Mouse (Mus musculus) hindbrain, postnatal 0 days (tissue): ENCODE results near the gene Lyve1. TPM values are rescaled to one million over a fixed set of nuclear protein-coding genes. Genes with fewer than 3 reads are reported as not detected.
A peak's percentile ranks its signal among the peaks of the same experiment; 100 is the strongest.

ENCODE experiments used
- ATAC-seq: fragments of 200-750 bp; cut with Nextera tagmentation; 2 replicates; pipeline ENCODE4 v1.8.0; 2017; ENCODE audit warnings: mild to moderate bottlenecking, moderate TSS enrichment, moderate library complexity
- DNase-seq: peaks from one replicate; pipeline ENCODE4 v3.0.0-alpha.2; 2015; ENCODE audit warnings: low spot score
- H3K27ac ChIP-seq: fragments of 300-500 bp; sonication (generic); 2 replicates; pipeline ENCODE4 v1.5.1; 2014; ENCODE audit warnings: mild to moderate bottlenecking
- H3K27me3 ChIP-seq: fragments of 300-500 bp; sonication (generic); 2 replicates; pipeline ENCODE4 v1.6.1; 2014; ENCODE audit warnings: low read length, mixed read lengths; ENCODE audit not compliant: insufficient read depth
- H3K36me3 ChIP-seq: fragments of 300-500 bp; sonication (generic); 2 replicates; pipeline ENCODE4 v1.6.1; 2014; ENCODE audit warnings: low read length, mixed read lengths; ENCODE audit not compliant: insufficient read depth
- H3K4me1 ChIP-seq: fragments of 300-500 bp; sonication (generic); 2 replicates; pipeline ENCODE4 v1.6.1; 2014; ENCODE audit warnings: antibody characterized with exemption, low read length, mixed read lengths; ENCODE audit not compliant: insufficient read depth
- H3K4me2 ChIP-seq: fragments of 300-500 bp; sonication (generic); 2 replicates; pipeline ENCODE4 v1.6.1; 2014; ENCODE audit warnings: low read depth, mild to moderate bottlenecking, low read length, moderate library complexity, mixed read lengths
- H3K4me3 ChIP-seq: fragments of 300-500 bp; sonication (generic); 2 replicates; pipeline ENCODE4 v1.5.1; 2014; ENCODE audit warnings: low read length
- H3K9ac ChIP-seq: fragments of 300-500 bp; sonication (generic); replicated peaks from 2 replicates; pipeline ENCODE4 v1.6.1; 2014; ENCODE audit warnings: mild to moderate bottlenecking, low read length, moderate library complexity, mixed read lengths
- H3K9me3 ChIP-seq: fragments of 300-500 bp; sonication (generic); 2 replicates; pipeline ENCODE4 v1.6.1; 2016; ENCODE audit warnings: low read length, mixed read lengths
- CTCF ChIP-seq: IDR thresholded peaks from 2 replicates; pipeline ENCODE4 v1.5.1; 2016; ENCODE audit warnings: antibody characterized with exemption, control low read depth, low read depth
- WGBS: fragments of 180-500 bp; shearing (Covaris S2); extraction: QIAGEN DNeasy Blood & Tissue Kit; methylation state at CpG from one replicate; pipeline ENCODE4 v1.1.7; 2014; 5-methylcytosine and 5-hydroxymethylcytosine counted together
- polyA plus RNA-seq: library from polyadenylated mRNA; unstranded; fragments of >200 nt; fragmentation: Nextera tagmentation; extraction: Ambion mirVana; gene quantifications from 2 replicates; pipeline ENCODE4 v1.2.1, GENCODE M21; 2015
- total RNA-seq: library from RNA; depleted of rRNA; stranded (reverse); fragments of >200 nt; gene quantifications from 2 replicates; pipeline ENCODE4 v1.2.3, GENCODE M21; 2014

The Lyve1 gene
- total and polyA plus RNA-seq, 2 experiments from 2014 or later = 6.3 to 9.7 TPM

DNA sequence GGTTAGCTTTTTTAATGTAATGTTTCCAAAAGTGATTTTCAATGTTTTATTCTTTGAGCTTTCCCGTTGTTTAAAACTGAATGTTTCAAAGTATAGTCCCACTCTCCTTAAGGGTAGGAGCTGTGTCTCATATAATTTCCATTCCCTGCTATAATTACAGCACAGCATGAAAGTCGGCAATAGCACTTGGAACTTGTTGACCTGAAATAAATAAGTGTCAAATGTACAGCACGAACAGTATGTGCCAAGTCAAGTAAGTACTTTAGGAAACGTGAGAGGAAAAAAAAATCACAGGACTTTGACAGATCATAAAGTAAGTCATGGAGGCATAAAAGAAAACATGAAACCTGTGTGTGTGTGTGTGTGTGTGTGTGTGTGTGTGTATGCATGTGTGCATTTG is 41.0 kb downstream of the Lyve1 start:
- TF ChIP-seq CTCF = no peak
- Histone ChIP-seq H3K27ac (no peak overlapping the region), H3K27me3 (no peaks in the 10 kb centered on the region), H3K4me1 (no peaks in the 10 kb centered on the region), H3K4me3 (no peak overlapping the region), H3K9ac (no peak overlapping the region), H3K9me3 (no peaks in the 10 kb centered on the region), H3K4me2 (no peak overlapping the region), H3K36me3 (peaks cover 16% of the 10 kb centered on the region)
- 49% methylated on average over 4 of the region's 4 CpGs for WGBS
- DNase-seq (no peak), ATAC-seq (no peak)

GRCm38 (mm10) chr7:110821653-110822052 is 41.4 kb downstream of the Lyve1 start:
- Histone ChIP-seq H3K36me3 (peaks cover 16% of the 10 kb centered on the region), H3K4me1 (no peaks in the 10 kb centered on the region), H3K4me3 (no peak overlapping the region), H3K9ac (no peak overlapping the region), H3K27ac (no peak overlapping the region), H3K27me3 (no peaks in the 10 kb centered on the region), H3K4me2 (no peak overlapping the region), H3K9me3 (no peaks in the 10 kb centered on the region)
- peak; percentile 78 for DNase-seq
- ATAC-seq = 0 out of 2 replicates have a peak, but pooled peaks have one; percentile 29
- no peak for TF ChIP-seq CTCF
- WGBS = 39% methylated on average over 3 of the region's 3 CpGs

DNA sequence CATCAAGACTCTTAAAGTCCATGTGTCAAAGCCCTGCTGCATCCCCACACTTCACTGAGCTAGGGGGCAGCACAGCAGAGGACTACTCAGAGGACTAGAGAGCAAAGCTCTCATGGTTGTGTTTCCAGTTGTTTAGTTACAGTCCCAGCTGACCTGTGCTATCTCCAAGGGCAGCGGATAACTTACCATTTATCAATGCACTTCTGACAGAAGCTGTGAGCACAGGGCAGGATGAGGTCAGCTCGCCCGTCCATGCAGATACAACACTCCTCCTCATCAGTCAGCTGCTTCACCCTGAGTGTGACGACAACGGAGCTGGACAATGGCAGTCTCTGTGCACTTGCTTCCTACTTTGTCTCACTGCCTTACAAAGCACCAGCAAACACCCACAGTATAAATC is 42.0 kb downstream of the Lyve1 start:
- Histone ChIP-seq H3K27me3 (no peaks in the 10 kb centered on the region), H3K27ac (no peak overlapping the region), H3K9ac (no peak overlapping the region), H3K9me3 (no peaks in the 10 kb centered on the region), H3K4me3 (no peak overlapping the region), H3K4me2 (no peak overlapping the region), H3K4me1 (no peaks in the 10 kb centered on the region), H3K36me3 (peaks cover 16% of the 10 kb centered on the region)
- 0 out of 2 replicates have a peak, but pooled peaks have one; percentile 38 for ATAC-seq
- DNase-seq = no peak
- 35% methylated on average over 5 of the region's 5 CpGs for WGBS
- TF ChIP-seq CTCF = peak; percentile 51

DNA sequence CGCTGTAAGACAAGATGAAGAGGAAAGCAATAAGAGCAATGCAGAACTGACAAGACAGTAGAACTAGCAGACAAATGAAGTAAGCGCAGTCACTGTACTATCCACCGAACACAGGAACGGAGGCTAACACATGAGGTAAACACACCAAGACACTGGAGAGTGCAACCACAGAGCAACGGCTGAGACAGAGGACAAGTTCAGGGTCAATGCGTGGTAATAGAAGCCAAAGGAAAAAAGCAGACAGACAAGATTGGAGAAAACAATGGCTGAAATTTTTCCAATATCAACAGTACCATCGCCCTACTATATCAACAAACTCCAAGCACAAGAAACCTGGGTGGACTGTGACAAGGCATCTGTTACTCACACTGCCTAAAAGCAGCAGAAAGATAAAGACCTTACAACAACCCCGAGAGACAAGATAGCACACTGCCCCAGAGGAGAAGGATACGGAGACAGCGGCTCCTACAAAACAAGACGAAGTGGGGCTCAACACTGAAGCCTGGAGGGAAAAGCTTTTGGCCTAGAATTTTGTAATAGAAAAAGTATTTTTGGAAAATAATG is 44.2 kb downstream of the Lyve1 start:
- Histone ChIP-seq H3K27me3 (no peaks in the 10 kb centered on the region), H3K9me3 (no peaks in the 10 kb centered on the region), H3K4me2 (no peak overlapping the region), H3K27ac (no peak overlapping the region), H3K9ac (no peak overlapping the region), H3K36me3 (peaks cover 5% of the 10 kb centered on the region; the same call in 1 of the 2 replicates), H3K4me1 (no peaks in the 10 kb centered on the region), H3K4me3 (no peak overlapping the region)
- ATAC-seq (no peak), DNase-seq (no peak)
- 88% methylated on average over 11 of the region's 11 CpGs for WGBS
- no peak for TF ChIP-seq CTCF

- no peaks in the 10 kb centered on the region for H3K27me3 ChIP-seq
- H3K4me1 ChIP-seq = no peaks in the 10 kb centered on the region
- H3K4me3 ChIP-seq = no peak overlapping the region
- H3K9me3 ChIP-seq = no peaks in the 10 kb centered on the region
- no peak for TF ChIP-seq CTCF
- ATAC-seq (no peak), DNase-seq (no peak)
- WGBS = 71% methylated on average over 6 of the region's 6 CpGs
- no peak overlapping the region for H3K9ac ChIP-seq
- H3K36me3 ChIP-seq = peaks cover 4% of the 10 kb centered on the region; the same call in 1 of the 2 replicates
- no peak overlapping the region for H3K4me2 ChIP-seq
- no peak overlapping the region for H3K27ac ChIP-seq
Observed at GRCm38 (mm10) chr7:110818206-110818605, 44.8 kb downstream of the Lyve1 start.

DNA sequence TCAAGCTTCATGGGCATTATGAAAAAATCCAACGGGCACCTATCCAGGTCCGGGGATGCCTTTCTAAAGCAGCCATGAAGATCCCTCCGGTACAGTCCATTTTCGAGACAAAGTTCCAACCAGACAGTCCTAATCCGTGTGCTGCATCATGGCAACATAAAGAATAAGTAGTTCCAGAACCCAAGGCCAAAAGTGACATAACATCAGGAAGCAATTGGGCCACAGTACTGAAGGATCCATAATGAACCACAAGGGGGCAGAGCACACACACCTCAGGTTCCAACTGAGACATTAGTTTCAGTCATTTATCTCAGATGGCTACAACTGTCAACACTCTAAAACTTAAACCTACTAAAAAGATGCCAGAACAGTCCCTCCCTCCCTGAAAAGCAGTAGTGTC is 47.0 kb downstream of the Lyve1 start:
- Histone ChIP-seq H3K4me3 (no peak overlapping the region), H3K9ac (no peak overlapping the region), H3K27me3 (no peaks in the 10 kb centered on the region), H3K4me1 (no peaks in the 10 kb centered on the region), H3K4me2 (no peak overlapping the region), H3K27ac (no peak overlapping the region), H3K9me3 (no peaks in the 10 kb centered on the region), H3K36me3 (0 out of 2 replicates have a peak, but pooled peaks cover 7% of the 10 kb centered on the region)
- ATAC-seq (peak; percentile 67), DNase-seq (peak; percentile 79)
- 72% methylated on average over 5 of the region's 5 CpGs for WGBS
- peak; percentile 90 for TF ChIP-seq CTCF

- no peak overlapping the region for H3K27ac ChIP-seq
- no peaks in the 10 kb centered on the region for H3K27me3 ChIP-seq
- 87% methylated on average over 1 of the region's 1 CpGs for WGBS
- H3K4me3 ChIP-seq = no peak overlapping the region
- no peak for TF ChIP-seq CTCF
- 0 out of 2 replicates have a peak, but pooled peaks cover 7% of the 10 kb centered on the region for H3K36me3 ChIP-seq
- no peak for ATAC-seq
- H3K4me2 ChIP-seq = no peak overlapping the region
- H3K4me1 ChIP-seq = no peaks in the 10 kb centered on the region
- H3K9me3 ChIP-seq = no peaks in the 10 kb centered on the region
- no peak overlapping the region for H3K9ac ChIP-seq
- no peak for DNase-seq
Observed at GRCm38 (mm10) chr7:110813983-110814382, 49.1 kb downstream of the Lyve1 start.
